Mouse (Mus musculus) CH12.LX (cell line): ENCODE measurements around the gene Vegfb.
A peak's percentile ranks its signal among the peaks of the same experiment; 100 is the strongest.

Experiments
- CTCF ChIP-seq, 2 experiments: IDR thresholded peaks in 1 of 2; conservative IDR thresholded peaks in 1 of 2; 2 replicates each; pipeline ENCODE4 v1.5.1; 2011 to 2012; ENCODE audit warnings: low read depth in 2 of 2, low read length in 2 of 2, improper control_type of control experiment in 1 of 2, inconsistent platforms in 1 of 2, mild to moderate bottlenecking in 1 of 2, moderate library complexity in 1 of 2
- EP300 ChIP-seq: IDR thresholded peaks from 2 replicates; pipeline ENCODE4 v1.6.1; 2011; ENCODE audit warnings: low read length, improper control_type of control experiment
- MAX ChIP-seq: IDR thresholded peaks from 2 replicates; pipeline ENCODE4 v1.6.1; 2011; ENCODE audit warnings: low read length, improper control_type of control experiment
- NELFE ChIP-seq: IDR thresholded peaks from 2 replicates; pipeline ENCODE4 v1.6.1; 2011; ENCODE audit warnings: low read depth, low read length, improper control_type of control experiment
- USF2 ChIP-seq: conservative IDR thresholded peaks from 2 replicates; pipeline ENCODE4 v1.6.1; 2011; ENCODE audit warnings: low read depth, low read length, improper control_type of control experiment
- ZMIZ1 ChIP-seq: IDR thresholded peaks from 2 replicates; pipeline ENCODE4 v1.6.1; 2012; ENCODE audit warnings: low read depth, mild to moderate bottlenecking, inconsistent platforms, low read length, improper control_type of control experiment
- ZNF384 ChIP-seq: IDR thresholded peaks from 2 replicates; pipeline ENCODE4 v1.6.1; 2012; ENCODE audit warnings: low read depth, low read length, improper control_type of control experiment, inconsistent platforms

GRCm38 (mm10) chr19:6936299-6936698 lies 51.2 kb downstream of the Vegfb start:
- TF ChIP-seq NELFE (no peak), USF2 (no peak), ZMIZ1 (no peak), CTCF (conservative IDR thresholded peaks at IDR 0.05 in 1 of 2, IDR thresholded peaks at IDR 0.05 in 1 of 2; ENCODE audit: low read depth in 2 of 2, low read length in 2 of 2) (peak in 1 of 2 experiments; percentile 56; a peak in 3 of 4 replicates), EP300 (no peak), ZNF384 (no peak), MAX (no peak)
